Mouse (Mus musculus) kidney, adult 8-10 months (tissue): ENCODE measurements around the gene Cnbp.
A peak's percentile ranks its signal among the peaks of the same experiment; 100 is the strongest.

Source experiments
- DNase-seq, 2 experiments: peaks; one replicate each; pipeline ENCODE4 v3.0.0; 2022

Gene Cnbp

GRCm38 (mm10) chr6:87849780-87850154 lies 1.1 kb downstream of the Cnbp start:
- no peak for DNase-seq

- no peak for DNase-seq
Observed at GRCm38 (mm10) chr6:87846813-87847212, 4.1 kb downstream of the Cnbp start.

- DNase-seq, result no peak
Observed at GRCm38 (mm10) chr6:87845031-87845695, 5.7 kb downstream of the Cnbp start.

GRCm38 (mm10) chr6:87842254-87842653 lies 8.7 kb downstream of the Cnbp start:
- no peak for DNase-seq

DNA sequence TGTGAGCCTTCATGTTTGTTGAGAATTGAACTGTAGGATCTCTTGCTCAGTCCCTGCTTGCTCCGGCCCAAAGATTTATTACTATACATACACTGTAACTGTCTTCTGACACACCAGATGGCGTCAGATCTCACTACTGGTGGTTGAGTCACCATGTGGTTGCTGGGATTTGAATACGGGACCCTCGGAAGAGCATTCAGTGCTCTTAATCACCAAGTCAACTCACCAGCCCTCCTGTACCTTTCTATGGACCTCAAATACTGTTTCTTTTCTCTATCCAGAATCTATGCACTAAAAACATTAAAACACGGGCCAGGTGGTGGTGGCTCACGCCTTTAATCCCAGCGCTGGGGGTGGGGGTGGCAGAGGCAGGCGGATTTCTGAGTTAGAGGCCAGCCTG lies 9.3 kb downstream of the Cnbp start:
- no peak for DNase-seq

DNA sequence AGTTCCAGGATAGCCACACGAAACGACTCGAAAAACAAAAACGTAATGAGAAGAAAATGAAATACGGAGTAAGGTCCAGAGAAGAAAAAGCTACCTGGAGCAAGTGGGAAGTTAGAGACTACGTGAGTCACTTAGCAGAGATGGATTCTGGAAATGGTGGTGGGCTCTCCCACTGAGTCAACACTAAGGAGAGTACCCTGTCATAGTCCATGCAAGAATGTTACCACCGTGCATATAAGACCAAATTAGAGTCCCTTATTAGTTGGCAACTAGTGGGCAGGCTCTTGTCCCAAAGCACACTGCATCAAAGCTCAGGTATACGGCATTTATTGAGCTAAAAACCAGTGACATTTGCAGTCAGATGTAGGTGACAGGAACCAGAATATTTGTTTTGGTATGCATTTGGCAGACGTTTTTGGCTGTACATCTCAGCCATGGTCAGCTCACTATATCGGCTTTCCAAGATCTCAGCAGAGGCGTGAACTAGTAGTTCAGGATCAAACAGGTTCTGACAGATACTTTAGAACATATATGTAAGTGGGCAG lies 11.0 kb downstream of the Cnbp start:
- DNase-seq, result no peak

GRCm38 (mm10) chr6:87838551-87839197 lies 12.2 kb downstream of the Cnbp start, which contains the start of gene Isy1:
Isy1 (minus strand) TSS chr6:87838798.
- peak; percentile 96 to 97 for DNase-seq

DNA sequence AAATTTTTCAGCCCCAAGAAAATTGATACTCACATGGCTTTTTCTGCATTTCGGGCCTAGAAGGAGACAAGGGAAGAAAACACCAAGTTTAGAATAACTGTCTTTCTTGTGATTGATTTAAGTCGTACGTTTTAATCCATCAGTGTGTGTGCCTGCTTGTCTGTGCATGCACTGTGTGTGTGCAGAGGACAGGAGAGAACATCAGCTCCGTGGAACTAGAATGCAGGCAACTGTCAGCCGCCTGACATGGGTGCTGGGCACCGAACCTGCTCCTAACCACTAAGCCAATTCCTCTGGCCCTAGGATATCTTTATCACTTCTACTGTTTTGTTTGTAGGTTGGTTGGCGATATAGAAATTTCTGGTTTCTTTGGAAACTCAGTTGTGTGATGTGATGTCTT lies 15.2 kb downstream of the Cnbp start, which contains the start of gene Gm45140:
Gm45140 (minus strand) TSS at position 101 of the 400 bp plus-strand sequence.
- no peak for DNase-seq

- DNase-seq, result no peak
Observed at GRCm38 (mm10) chr6:87820366-87820765, 30.5 kb downstream of the Cnbp start.

- DNase-seq, result no peak
Observed at GRCm38 (mm10) chr6:87814486-87814885, 36.4 kb downstream of the Cnbp start.

GRCm38 (mm10) chr6:87812656-87813055 lies 38.2 kb downstream of the Cnbp start:
- no peak for DNase-seq

DNA sequence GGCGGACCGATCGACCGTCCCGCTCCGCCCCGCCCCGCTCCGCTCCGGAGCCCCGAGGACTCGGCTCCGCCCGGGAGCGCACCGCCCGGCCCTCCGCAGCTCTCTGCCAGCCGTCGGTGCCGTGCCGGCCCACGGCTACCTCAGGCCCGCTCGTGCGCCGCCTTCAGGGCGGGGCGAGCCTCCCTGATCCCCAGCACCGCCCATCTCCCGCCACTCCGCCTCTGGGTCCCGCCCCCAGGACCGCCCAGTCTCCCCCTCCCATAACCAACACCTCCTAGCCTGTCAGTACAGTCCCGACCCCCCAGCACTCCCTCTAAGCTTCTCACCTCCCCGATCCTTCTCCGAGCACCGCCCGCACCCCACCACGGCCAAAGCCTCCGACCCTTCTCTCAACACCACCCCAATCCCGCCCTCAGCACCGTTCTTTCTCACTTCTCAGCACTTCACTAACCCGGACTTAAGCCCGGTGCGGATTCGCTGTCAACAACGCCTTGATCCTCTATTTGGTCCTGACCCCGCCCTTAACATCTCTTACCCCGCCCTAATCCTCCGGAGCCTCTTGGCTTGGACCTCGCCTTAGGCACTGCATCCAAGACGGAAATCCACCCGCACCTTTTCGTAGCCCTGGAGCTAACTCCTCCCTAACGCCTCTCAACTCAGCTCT lies 39.1 kb downstream of the Cnbp start, which contains the start of gene Rab43:
Rab43 (minus strand) TSS at position 490 of the 664 bp plus-strand sequence.
- peak; percentile 93 to 96 for DNase-seq

- DNase-seq, result peak; percentile 76 to 78
Observed at GRCm38 (mm10) chr6:87810713-87811669, 39.9 kb downstream of the Cnbp start.

DNA sequence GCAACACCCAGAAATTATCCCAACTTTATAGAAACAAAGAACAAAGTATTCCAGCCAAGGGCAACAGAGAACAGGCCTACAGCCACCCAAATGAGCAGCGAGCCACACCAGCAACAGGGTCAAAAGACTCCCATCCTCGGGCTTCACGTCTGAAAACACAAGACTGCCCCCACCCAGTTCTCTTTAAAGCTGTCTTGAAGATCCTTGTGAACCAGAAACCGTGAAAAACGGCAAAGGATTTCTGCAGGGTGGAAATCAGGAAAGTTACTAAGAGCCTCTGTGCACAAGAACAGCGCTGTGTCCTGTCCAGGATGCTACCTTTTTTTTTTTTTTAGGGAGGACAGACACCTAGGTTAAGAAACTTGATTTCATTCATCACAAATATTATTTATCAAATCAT lies 40.6 kb downstream of the Cnbp start:
- DNase-seq, result no peak

GRCm38 (mm10) chr6:87809651-87810161 lies 41.2 kb downstream of the Cnbp start:
- DNase-seq, result peak in 1 of 2 experiments; percentile 41

DNA sequence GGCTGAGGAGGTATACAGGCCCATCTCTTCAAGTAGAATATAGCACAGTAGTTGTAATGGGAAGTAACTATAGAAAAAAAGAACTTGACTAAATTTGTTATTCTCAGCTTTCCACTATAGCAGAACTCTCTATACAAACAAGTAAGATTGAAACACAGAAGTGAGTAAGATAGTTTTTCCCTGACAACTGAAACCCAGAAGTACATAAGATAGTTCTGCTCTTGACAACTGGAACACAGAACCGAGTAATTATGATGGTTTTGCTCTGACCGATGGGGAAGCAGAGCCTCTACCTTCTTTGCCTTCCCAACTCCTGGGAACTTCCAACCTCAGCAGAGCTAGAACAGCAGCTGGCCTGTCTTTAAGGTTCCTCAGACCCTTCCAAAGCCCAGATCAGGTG lies 41.8 kb downstream of the Cnbp start:
- no peak for DNase-seq

- peak in 1 of 2 experiments; percentile 46 for DNase-seq
Observed at GRCm38 (mm10) chr6:87808521-87808920, 42.4 kb downstream of the Cnbp start.

DNA sequence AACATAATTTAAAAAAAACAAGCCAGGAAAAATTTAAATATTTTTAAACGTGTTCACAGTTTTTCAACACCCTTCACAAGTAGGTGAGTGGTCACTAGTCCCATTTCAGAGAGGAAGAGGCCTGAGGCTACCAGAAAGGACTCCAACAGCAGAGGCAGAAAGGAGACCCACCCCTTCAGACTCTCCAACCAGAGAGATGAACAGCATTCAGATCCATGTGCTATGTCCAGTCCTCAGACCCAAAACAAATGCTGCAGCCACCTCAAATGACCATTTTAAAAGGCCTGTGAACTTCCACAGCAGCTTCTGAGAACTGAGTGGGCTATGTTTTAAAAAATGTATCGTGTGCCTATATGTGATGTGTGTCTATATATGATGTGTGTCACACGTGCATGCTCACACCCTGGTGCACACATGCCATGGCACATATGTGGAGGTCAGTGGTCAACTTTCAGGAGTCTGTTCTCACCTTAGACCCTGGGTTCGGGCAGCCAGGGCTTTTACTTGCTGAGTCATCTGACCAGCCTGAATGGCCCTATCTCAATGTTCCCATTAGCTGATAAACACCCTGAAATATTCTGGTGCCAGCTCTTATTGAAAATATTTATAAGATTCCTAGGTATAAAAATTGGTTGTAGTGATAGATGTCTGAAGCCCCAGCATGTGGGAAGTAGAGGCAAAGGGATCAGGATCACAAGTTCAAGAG lies 43.0 kb downstream of the Cnbp start:
- no peak for DNase-seq

DNA sequence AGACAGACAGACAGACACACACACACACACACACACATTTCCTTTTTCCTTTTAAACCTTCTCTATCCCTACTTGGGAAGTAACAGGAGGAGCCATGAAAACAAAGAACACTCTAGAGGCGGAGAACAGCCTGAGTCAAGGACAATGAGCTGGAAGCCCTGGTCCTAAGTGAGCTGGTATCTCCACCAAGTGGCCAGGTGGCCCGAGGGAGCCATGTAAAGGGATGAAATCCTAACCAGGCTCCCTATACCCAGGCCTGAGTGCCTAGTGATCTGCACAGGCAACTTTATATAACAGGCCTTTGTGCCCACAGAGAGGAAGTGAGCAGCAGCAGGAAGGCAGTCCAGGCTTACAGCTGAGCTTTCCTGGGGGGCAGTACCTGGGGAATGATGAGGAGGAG lies 44.0 kb downstream of the Cnbp start:
- no peak for DNase-seq

DNA sequence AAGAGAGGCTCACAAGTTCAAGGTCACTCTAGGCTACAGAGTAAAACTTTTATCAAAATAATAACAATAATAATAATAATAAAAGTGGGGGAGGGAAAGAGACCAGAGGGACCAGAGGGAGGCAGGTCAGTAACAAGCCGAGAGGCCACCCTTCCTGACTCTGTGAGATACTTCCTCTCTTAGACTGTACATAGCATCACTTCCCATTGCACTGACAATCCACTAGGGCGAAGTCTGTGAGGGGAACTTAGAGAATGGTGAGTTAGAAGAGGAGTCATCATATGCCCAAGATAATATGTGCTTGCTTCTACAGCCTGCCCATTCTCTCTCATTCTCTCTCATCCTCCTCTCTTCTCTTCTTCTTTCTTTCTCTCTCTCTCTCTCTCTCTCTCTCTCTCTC lies 44.9 kb downstream of the Cnbp start:
- DNase-seq, result no peak

DNA sequence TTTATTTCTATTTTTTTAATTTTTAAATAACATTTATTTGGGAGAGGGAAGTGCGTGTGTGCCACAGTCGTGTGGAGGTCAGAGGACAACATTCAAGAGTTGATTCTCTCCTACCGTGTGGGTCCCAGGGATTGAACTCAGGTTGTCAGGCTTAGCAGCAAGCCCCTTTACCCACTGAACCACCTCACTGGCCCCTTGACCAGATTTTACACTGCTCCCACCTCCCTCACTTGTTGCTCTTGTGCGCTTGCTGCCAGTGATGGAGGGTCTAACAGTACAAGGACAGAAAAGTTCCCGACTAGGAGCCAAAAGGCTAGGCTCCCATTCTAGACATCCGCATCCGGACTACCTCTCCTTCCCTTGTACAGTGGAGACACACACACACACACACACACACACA lies 45.5 kb downstream of the Cnbp start:
- DNase-seq, result no peak

DNA sequence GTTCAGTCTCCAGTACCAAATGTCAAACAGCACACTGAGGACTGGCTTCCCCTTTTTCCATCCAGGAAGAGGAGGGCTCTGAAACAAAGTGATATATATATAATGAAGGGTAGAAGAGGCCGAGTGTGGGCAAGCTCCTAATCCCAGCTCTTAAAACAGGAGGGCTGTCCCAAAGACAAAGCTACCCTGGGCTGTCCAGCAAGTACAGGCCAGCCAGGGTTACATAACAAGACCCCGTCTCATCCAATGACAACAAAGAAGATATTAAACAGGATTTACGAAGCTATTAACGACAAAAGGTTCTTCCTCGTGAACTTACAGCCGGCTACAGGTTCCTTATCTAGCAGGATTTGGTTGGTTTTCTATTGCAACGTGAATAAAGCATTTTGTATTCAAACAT lies 46.0 kb downstream of the Cnbp start:
- DNase-seq, result no peak
